Mouse (Mus musculus) brown adipose tissue, adult 24 weeks (tissue): ENCODE data around the gene Nkrf. TPM values are rescaled to one million over a fixed set of nuclear protein-coding genes. Genes with fewer than 3 reads are reported as not detected.
"Not testable (repeated sequence)": the region's sequence is repeated elsewhere in the genome, so short reads cannot be mapped to it uniquely, and the experiment has no call there.

Experiments
- H3K27ac ChIP-seq: fragments of 200-500 bp; replicated peaks from 2 replicates; pipeline ENCODE4 v1.5.1; 2012; ENCODE audit warnings: low read depth, mild to moderate bottlenecking, low read length
- H3K4me1 ChIP-seq: fragments of 200-500 bp; 2 replicates; pipeline ENCODE4 v1.6.1; 2012; ENCODE audit warnings: low read length, mixed read lengths; ENCODE audit not compliant: control insufficient read depth, insufficient read depth, insufficient read length
- H3K4me3 ChIP-seq: fragments of 200-500 bp; 2 replicates; pipeline ENCODE4 v1.5.1; 2012; ENCODE audit warnings: low read depth, mild to moderate bottlenecking, low read length, moderate library complexity; ENCODE audit not compliant: insufficient read depth
- polyA plus RNA-seq: library from polyadenylated mRNA; stranded (reverse); fragments of >200 nt; gene quantifications from 2 replicates; pipeline ENCODE4 v1.2.4, GENCODE M21; 2012; ENCODE audit not compliant: missing spikeins, insufficient read depth, insufficient read length

The Nkrf gene
- polyA plus RNA-seq, result 1.5 and 2.2 TPM in 2 replicates

GRCm38 (mm10) chrX:36902321-36903114, at the start of gene Nkrf:
TSS of gene Nkrf (minus strand) at chrX:36902899.
- H3K4me1 ChIP-seq, result no peaks in the 10 kb centered on the region
- peak within 1 kb of the TSS; percentile 85 for H3K4me3 ChIP-seq

DNA sequence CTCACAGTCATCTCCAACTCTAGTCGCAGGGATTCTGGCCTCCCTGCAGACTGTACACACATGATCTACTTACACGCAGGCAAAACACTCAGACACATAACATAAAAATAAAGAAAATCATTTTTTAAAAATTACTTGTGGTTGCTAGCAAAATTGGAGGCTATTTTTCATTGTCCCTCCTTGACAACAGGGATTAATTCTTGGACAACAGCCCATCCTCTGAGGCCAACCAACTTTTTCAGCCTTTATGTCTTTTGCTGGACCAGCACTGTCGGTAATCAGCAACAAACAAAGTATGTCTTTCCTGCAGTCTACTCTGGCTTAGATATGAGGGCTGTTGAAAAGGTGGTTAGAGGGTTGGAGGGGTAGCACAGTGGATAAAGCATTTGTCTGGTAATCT, 38.4 kb upstream of the Nkrf start:
- no peaks in the 10 kb centered on the region for H3K4me1 ChIP-seq
- H3K4me3 ChIP-seq, result no peak overlapping the region
- no peak overlapping the region for H3K27ac ChIP-seq

More at GRCm38 (mm10) chrX:36902321-36903114, at the start of gene Nkrf:
- H3K27ac ChIP-seq, result peak within 1 kb of the TSS; percentile 87; the same call in 1 of the 2 replicates

DNA sequence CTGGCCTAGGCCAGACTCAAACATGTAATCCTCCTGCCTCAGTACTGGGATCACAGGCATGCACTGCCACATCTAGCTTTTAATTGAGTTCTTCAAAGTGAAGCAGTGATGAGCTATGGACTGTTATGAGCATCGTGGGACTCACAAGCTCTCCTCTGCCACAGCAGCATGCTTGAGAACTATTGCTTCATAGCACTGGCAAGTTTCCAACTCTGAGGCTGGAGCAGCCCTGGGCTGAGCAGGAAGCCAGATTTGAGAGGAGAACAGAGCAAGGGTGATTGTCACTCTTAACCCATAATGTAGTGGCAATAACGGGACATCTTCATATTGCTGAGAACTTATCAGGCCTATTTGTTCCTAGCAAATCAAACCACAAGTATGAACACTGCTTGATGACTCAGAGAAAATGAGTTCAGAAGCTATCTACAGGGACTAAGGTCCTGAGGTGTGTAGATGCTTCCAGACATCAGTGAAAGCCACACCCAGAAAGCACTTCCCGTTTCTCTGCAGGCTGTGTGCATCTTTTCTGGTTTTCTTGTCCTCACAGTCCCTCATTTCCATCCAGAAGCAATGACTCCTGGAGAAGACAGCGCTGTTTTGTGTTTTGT, 37.2 kb upstream of the Nkrf start:
- H3K4me1 ChIP-seq, result no peaks in the 10 kb centered on the region
- H3K27ac ChIP-seq, result no peak overlapping the region
- no peak overlapping the region for H3K4me3 ChIP-seq

- no peak overlapping the region for H3K27ac ChIP-seq
- no peak overlapping the region for H3K4me3 ChIP-seq
- H3K4me1 ChIP-seq, result no peaks in the 10 kb centered on the region
Measured at GRCm38 (mm10) chrX:36935326-36935966, 32.7 kb upstream of the Nkrf start.

DNA sequence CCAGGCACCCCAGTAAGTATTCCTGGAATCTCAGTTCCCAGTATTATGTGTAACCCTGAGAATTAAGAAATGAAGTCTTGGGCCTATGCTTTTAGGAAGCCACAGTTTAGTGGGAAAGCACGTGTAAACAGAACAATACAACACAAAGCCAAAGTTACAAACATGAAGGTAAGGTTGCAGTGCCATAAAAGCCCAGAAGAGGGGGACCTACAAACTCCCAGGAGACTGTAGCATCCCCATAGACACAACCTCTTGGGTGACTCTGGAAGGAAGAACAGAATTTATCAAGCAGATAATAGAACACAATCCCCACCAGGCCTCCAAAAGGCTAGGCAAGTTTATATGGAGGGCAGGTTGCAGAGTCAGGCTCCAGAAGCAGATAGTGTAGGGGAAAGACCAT, 27.9 kb upstream of the Nkrf start:
- no peaks in the 10 kb centered on the region for H3K4me1 ChIP-seq
- no peak overlapping the region for H3K4me3 ChIP-seq
- H3K27ac ChIP-seq, result no peak overlapping the region

DNA sequence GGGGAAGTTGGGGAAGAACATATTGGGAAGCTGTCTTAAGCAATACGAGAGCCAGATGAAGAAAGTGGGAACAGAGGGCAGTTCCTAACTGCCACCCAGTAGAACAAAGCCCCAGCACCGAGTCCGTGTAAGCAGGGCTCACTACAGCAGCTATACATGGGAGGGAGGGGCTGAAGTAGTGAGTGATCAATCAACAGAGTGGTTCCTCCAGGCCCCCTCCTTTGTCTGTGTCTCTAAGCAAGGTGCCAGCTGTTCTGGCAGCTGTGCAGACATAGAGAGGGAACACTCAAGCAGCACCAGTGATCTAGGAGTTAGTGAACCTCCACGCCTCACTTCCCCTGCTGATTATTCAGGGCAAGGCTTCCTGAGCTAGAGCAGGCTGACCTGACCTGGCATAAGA, 27.0 kb upstream of the Nkrf start:
- H3K27ac ChIP-seq, result no peak overlapping the region
- H3K4me1 ChIP-seq, result no peaks in the 10 kb centered on the region
- H3K4me3 ChIP-seq, result no peak overlapping the region

DNA sequence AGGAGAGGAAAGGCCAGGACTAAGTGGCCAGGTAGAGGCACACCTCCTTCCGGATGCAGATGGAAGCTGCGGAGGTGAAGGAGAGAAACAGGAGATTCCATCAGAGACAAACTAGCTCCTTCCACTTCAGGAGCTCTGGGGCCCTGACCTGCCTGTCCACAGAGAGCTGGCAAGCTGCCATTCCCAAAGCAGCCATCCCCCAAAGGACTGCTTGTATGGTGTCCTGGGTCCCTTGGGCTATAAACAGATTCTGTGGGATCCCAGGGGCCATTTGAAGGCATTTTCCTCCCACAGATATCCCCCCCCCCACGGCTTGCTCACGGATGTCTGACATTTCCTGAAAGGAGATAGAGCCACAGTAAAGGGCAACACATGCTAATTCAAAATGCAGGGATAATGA, 26.1 kb upstream of the Nkrf start:
- no peak overlapping the region for H3K4me3 ChIP-seq
- H3K27ac ChIP-seq, result no peak overlapping the region
- no peaks in the 10 kb centered on the region for H3K4me1 ChIP-seq

DNA sequence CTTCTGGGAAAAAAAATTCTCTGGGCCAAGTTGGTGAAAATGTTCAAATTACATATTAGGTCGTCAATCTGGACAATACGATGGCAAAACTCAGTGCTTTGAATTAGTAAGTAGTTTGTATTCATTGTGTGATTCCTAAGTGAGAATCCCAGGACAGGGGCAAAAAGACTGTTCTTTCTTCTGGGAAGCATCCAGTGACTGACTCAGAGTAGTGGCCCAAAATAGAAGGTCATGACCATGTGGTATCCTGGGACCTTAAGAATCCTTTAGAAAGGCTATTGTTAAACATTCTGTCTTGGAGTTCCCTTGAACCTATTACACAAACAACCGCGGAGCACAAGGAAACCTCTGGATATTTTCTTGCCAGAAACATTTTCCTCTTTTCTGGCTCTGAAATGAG, 18.6 kb upstream of the Nkrf start:
- Histone ChIP-seq H3K4me1 (no peaks in the 10 kb centered on the region), H3K4me3 (no peak overlapping the region), H3K27ac (no peak overlapping the region)

DNA sequence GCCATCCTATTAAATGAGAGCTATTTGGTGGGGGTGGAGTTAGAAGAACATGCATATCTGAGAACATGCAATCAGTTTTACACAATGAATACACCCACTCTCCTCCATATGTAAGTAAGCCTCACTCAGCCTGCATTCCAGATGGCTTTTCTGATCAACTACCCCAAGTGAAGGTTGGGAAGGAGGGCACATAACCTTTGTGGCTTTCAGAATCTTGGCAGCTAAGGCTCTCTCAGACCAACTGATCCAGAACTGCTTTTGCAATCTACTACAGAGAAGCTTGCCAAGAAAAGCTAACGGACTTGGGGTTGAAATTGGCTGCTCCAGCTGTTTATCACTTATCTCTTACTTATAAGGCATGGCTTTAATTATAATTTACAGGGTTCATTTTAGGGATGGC, 15.1 kb upstream of the Nkrf start:
- no peaks in the 10 kb centered on the region for H3K4me1 ChIP-seq
- no peak overlapping the region for H3K4me3 ChIP-seq
- no peak overlapping the region for H3K27ac ChIP-seq

DNA sequence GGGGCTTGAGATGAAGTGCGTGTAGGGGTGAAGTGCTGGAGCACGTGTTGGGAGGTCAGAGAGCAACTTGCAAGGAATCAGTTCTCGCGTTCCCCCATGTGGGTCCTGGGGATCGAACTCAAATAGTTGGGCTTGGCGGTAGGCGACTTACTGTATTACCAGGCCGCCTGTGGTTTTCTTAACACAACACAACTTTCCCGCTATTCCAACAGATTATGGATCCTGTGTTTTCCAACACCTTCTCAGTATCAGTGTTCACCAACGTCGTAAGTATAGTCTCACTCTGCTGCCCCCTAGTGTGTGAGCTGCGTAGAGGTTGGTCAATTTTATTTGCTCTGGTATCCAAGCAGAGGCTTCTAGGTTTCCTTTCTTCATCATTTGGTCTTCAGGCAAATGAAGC, 8.6 kb upstream of the Nkrf start:
- H3K27ac ChIP-seq, result no peak overlapping the region
- no peaks in the 10 kb centered on the region for H3K4me1 ChIP-seq
- H3K4me3 ChIP-seq, result no peak overlapping the region

GRCm38 (mm10) chrX:36906539-36906938, 3.8 kb upstream of the Nkrf start:
- Histone ChIP-seq H3K4me1 (no peaks in the 10 kb centered on the region), H3K27ac (no peak overlapping the region), H3K4me3 (no peak overlapping the region)

DNA sequence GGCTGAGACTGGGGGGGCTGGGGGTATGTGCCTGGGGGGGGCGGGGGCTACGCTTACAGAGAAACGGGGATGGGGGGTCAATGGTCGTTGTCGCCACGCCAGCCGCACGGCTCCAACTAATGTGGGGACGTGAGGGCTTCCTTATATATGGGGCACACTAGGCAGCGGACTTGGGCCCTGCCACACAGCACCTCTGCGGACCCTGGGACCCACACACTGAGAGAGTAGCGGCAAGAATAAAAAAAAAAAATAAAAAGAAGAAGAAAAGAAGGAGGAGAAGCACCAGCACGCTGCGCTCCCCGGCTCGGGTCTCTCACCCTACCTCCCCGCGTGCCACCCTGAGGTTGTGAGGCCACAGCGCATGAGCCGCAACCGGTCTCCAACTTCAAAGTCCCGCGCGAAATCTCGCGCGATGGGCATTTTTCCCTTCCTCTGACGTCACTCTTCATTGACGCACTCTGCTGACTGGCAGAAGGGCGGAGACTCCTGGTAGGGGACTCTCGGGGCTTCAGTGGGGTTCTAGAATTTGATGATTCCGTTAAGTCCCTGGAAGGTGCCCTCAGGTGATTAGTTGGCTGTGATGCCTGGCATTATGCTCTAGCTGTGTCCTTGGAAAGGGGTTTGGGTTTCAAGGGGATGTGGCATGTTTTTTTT, 543 bp upstream of the Nkrf start:
- Histone ChIP-seq H3K4me1 (no peaks in the 10 kb centered on the region), H3K4me3 (peak overlapping the region; percentile 85), H3K27ac (peak overlapping the region; percentile 87; the same call in 1 of the 2 replicates)

- Histone ChIP-seq H3K4me1 (no peaks in the 10 kb centered on the region), H3K4me3 (peak overlapping the region; percentile 9; the same call in 1 of the 2 replicates), H3K27ac (no peak overlapping the region)
Measured at GRCm38 (mm10) chrX:36901655-36902054, 1.0 kb downstream of the Nkrf start.

- H3K4me1 ChIP-seq, H3K27ac ChIP-seq, H3K4me3 ChIP-seq: not testable (repeated sequence)
Measured at GRCm38 (mm10) chrX:36898931-36899330, 3.8 kb downstream of the Nkrf start.

GRCm38 (mm10) chrX:36884719-36885118, 18.0 kb downstream of the Nkrf start:
- H3K4me3 ChIP-seq, result no peak overlapping the region
- no peaks in the 10 kb centered on the region for H3K4me1 ChIP-seq
- no peak overlapping the region for H3K27ac ChIP-seq
